Mouse (Mus musculus): ENCODE data around the gene Gm20431.

Gene Gm20431

DNA sequence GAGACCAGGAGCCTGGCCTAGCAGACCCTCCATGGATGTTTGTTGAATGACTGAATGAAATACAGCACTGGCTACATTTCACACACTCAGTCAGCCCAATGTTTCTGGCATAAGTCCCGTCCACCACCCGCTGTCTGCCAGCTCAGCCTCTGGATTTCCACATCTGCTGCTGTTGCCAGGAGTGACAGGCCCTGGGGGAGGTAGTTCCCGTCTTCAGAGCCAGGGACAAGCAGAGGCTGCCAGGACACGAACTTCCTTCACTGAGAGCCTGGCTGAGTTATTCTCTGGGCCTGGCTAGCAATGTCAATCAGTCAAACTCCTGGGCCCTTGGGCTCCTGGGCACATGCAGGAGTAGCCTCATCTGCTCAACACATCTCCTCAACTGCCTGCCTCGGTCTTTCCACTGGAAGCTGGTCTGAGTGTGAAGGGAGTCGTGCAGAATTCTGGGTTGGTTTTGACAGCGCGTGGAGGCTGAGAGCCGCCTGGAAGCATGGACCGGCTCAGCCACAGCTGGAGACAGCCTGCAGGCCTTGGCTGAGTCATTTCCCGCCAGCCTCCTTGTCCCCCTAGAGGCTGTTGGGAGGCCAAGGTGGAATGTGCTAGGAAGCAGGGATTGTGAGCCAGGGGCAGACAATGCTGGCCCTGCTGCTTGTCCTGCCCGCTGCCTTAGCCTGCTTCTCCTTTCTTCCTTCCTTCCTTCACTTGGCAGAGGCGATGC lies 91.2 kb downstream of the Gm20431 start:
- peak; percentile 100 for DNase-seq (ENCODE audit: low spot score)

DNA sequence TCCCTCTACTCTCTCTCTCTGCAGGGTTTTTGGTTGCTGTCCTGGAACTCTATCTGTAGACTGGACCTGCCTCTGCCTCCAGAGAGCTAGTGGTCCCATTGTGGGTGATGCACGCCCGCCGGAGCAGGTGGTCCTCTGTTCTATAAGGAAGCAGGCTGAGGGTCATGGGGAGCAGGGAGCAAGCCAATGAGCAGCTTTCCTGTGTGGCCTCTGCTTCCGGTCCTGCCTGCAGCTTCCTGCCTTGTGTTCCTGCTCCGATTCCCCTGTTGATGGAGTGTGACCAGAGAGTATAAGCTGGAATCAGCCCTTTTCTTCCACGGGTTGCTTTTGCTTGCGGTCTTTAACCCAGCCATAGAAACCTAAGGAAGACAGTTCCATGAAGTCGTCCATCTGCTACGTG lies 93.2 kb downstream of the Gm20431 start:
- DNase-seq (ENCODE audit: low spot score), result no peak

DNA sequence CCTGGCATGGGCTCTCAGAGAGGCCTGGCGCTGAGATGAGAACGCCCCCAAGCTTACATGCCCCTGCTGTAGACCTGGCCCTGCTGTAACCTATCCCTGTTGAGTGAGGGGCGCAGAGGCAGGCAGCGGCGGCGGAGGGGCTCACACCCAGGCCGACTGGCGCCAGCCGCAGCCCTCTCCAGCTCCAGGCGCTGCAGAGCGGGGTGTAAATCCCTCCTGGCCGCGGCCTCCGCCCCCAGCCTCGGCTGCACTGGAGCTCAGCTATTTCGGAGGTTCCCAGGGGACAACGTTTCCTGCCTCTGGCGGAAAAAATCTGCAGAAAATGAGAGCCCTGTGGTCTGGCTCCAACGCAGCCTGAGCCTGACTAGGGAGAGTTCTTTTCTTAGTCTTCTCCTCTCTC lies 95.6 kb downstream of the Gm20431 start:
- peak; percentile 74 for DNase-seq (ENCODE audit: low spot score)

DNA sequence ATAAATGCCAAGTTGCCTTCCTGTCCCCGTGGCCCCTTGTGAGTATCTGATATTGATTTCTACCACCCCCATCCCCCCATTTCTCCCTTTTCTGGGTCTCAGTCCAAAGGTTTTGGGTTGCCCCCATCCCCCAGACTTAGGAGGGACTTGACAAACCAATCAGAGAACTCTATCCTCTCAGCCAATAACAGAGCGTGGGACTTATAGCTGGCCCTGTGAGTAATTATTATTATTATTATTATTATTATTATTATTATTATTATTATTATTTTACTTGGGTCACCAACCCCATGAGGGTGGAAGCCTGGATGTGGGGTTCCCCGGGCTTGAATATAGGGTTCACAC lies 96.0 kb downstream of the Gm20431 start:
- no peak for DNase-seq (ENCODE audit: low spot score)

DNA sequence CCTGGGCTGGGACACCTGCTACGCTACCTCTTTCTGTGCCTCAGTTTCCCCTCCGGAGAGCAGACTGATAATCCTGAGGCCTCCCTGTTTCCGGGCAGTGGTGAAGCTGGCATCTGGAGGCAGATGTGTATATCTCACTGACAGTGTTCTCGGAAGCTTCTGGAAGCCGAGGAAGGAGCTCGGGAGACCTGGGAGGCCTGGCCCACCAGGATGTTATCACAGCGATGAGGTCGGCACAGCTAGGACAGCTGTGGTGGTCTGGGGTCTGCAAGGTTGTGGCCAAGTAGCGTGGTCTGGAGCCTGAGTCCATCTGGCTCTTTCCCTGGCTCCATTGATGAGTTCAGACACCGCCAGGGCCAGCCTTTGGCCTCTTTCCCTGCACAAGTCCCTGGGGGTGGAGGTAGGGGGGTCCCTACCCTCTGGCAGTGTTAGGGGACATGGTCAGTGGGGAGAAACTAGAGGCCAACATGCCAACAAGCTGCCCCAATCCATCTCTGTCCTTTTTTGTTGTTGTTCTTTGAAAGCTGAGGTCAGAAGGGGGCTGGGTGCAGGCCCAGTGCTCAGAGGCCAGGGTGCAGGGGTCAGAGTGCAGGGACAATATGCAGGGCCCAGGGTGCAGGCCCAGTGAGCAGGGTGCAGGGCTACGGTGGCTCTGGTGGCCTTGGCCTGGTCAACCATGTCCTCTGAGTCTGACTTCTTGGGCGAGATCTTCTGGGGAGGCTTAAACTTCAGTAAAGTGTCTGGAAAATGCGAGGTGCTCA lies 96.6 kb downstream of the Gm20431 start:
- DNase-seq (ENCODE audit: low spot score), result no peak

DNA sequence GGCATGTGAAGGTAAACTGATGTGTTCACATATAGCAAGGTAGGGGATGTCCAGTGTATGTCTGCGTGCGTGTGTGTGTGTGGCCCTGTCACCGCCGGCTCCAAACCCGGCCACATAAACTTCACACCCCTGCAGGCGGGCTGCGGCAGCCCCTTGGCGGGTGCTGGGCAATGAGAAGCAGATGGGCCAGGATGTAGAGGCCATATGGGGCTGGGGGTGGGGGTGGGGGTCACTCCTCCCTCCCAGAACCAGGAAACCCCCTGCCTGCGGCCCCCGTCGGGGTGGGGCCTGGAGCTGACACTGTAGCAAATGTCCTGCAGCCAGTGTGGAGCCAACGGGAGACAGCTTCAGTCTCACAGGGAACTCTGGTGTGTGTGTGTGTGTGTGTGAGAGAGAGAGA lies 97.6 kb downstream of the Gm20431 start:
- no peak for DNase-seq (ENCODE audit: low spot score)

DNA sequence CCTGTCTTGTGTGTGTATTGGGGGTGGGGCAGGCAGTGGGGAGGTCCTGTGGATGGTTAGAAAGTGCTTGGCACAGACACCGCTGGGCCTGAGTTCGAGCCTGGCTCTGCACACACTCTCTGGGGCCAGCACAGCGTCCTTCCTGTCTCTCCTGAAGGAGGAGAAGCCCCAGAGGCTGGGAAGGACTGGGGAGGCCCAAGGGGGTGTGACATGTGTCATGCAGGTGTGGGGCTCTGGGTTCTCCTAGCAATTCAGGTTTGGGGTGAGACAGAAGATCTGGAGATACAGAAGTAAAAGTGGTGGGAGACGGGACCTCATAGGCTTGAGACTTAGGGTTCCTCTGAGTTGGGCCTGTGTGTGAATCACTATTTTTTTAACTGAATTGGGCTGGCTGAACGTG lies 98.3 kb downstream of the Gm20431 start:
- DNase-seq (ENCODE audit: low spot score), result no peak

DNA sequence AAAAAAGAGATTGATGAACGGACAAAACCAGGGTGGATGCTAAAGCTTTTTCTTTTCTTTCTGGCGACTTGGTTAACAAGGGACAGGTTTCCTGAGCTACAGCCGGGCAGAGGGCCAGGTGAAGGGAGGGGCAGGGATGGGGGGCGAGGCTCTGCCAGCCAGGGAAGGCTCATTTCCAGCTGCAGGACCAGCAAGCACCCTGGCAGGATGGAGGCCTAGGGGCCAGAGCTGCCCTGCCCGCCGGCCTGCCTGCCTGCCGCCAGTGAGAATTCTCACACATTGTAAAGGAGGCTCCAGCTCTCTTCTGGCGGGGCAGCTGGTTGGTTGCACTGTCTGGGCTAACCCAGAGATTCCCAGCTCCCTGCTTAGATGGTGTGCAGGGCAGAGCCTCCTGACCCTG lies 99.2 kb downstream of the Gm20431 start:
- DNase-seq (ENCODE audit: low spot score), result peak; percentile 71

DNA sequence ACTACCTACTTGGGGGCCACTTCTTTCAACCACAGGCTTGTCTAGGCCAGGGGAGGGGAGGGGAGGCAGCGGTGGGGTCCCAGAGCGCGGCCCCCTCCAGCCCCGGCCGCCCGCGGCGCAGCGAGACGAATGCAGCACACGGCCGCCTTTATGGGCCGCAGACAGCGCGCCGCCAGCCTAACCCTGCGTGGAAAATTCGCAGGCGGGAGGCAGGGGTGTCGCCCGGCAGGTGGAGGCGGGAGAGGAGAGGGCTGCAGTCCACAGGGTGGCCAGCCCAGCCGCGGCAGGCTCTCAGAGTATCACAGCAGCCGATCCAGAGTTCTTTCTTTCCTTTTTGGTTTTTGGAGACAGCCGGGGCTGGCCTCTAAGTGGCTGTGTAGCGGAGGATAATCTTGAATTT lies 101.9 kb downstream of the Gm20431 start:
- no peak for DNase-seq (ENCODE audit: low spot score)

All from adipocyte (in vitro differentiated cells).